Mouse (Mus musculus) cortical plate, adult 2 months (tissue): ENCODE measurements around the gene Polr2b.

Experiments used
- CTCF ChIP-seq: fragments of 200-500 bp; IDR thresholded peaks from 2 replicates; pipeline ENCODE4 v1.5.1; 2011; ENCODE audit warnings: mild to moderate bottlenecking, control low read depth, low read length; ENCODE audit not compliant: insufficient read depth; ENCODE audit errors: extremely low read depth
- POLR2A ChIP-seq: fragments of 200-500 bp; IDR thresholded peaks from 2 replicates; pipeline ENCODE4 v1.6.1; 2011; ENCODE audit warnings: mild to moderate bottlenecking, low read length, control low read depth; ENCODE audit not compliant: insufficient read depth; ENCODE audit errors: extremely low read depth

DNA sequence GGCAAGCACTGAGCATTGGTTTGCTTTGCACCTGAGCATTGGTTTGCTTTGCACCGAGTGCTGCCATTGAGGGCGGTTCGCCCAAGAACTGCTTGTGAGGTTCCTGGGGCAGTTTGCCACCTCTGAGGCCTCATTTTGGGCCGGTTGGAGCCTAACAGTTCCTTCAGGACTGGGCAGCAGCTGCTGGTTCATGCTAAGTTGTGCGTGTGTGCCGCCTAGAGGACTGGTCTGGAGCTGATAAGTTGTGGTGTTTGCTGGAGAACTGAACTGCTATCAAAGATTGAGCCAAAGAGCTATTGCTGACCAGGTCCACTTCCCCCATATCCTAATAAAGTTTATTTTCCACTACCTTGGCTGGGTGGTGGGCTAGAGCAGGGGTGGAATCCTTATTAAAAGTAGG is 32.7 kb upstream of the Polr2b start:
- TF ChIP-seq POLR2A = no peak
- no peak for TF ChIP-seq CTCF
